Mouse (Mus musculus): ENCODE measurements around the gene Klf16. TPM values are rescaled to one million over a fixed set of nuclear protein-coding genes. Genes with fewer than 3 reads are reported as not detected.

Klf16 gene
- 3.8 TPM for polyA plus RNA-seq (2014; fragmentation: Illumina TruSeq; extraction: RNeasy Lipid Tissue Mini Kit (QIAGEN cat#74804))

DNA sequence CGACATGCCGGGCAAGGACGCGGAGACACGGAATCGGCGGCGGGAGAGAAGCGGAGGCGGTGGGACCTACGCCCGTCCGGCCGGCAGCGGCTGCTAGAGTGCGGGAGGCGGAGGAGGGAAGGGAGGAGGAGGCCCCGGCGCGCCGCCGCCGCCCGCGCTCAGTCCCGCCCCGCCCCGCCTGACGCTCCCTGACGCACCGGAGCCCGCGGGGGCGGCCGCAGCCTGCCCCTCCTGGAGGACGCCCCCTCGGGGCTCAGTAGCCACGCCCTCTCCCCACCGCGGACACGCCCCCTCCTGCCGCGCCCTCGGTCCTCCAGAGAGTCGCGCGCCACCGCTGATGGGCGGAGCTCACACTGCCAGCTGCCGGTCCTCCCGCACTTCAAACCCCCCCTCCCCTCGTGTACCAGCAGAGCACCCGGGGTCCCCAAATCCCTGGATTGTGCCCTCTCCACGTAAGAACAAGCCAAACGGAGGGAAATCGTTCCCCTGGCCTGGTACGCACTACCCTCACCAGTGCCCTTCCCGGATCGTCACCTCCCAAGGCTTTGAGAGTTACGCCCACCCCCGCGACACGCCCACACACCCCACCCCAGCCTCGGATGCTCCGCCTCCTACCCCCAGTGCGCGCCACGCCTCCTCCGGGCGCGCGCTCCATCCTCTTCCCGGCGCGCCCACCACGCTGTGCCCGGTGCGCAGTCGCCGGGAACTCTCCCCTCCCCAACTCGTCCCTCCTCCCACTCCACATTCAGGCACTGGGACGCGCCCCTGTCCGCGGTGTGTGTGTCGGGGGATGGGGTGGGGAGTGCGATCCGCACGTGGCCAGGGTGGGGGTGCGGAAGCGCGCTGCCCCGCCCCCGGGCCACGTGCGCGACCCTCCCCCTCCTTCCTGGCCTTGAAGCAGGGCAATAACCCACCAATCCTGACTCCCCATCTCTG, at the start of gene Klf16:
Klf16 (minus strand) TSS at position 127 of the 936 bp plus-strand sequence.

DNA sequence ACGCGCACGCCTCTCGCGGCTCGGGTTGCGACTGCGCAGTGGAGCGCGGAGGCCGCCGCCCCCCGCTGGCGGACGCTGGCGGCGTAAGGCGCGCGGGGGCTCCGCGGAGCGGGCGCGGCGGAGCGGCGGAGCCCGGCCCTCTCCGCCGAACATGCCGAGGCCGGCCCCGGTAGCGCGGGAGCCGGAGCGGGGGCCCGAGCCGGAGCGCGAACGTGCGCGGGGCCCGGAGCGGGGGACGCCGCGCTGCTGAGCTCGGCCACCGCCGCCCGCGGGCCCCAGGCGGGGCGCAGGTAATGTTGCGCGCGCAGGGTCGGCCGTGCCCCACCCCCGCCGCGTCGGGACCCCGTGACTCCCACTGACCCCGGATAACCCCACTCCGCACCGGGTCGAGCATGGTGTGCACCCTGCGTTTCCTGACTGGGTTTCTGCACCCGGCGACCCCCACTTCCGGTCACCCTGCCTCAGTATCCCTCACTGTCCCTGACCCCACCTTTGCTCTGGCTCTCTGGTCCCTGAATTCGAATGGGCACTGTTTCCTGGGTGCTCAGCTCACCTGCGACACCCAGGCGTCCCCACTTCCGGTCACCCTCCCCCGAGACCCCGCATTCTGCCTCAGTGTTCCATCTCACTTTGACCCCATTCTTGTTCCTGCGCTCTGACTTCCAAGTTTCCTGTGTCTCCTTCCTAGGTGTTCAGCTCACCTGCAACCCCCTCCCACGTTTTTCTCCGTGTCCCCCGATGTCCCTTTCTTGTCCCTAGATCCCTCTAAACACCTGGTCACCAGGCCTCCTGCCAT, 45.7 kb upstream of the Klf16 start, which contains the start of gene Csnk1g2:
Csnk1g2 (plus strand) TSS at position 178 of the 796 bp plus-strand sequence.

DNA sequence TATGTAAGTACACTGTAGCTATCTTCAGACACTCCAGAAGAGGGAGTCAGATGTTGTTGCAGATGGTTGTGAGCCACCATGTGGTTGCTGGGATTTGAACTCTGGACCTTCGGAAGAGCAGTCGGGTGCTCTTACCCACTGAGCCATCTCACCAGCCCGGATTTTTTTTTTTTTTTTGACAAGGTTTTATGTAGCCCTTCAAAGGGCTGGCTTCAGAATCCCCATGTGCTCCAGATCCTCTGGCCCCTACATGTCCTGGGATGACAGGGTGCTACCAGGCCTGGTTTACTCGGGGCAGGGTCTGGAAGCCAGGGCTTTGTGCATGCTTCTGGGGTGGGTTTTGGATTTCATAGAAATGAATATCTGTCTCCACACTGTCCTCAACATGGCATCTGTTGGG, 28.6 kb upstream of the Klf16 start, which contains the start of gene Gm49322:
Gm49322 (plus strand) TSS at position 301 of the 400 bp plus-strand sequence.

DNA sequence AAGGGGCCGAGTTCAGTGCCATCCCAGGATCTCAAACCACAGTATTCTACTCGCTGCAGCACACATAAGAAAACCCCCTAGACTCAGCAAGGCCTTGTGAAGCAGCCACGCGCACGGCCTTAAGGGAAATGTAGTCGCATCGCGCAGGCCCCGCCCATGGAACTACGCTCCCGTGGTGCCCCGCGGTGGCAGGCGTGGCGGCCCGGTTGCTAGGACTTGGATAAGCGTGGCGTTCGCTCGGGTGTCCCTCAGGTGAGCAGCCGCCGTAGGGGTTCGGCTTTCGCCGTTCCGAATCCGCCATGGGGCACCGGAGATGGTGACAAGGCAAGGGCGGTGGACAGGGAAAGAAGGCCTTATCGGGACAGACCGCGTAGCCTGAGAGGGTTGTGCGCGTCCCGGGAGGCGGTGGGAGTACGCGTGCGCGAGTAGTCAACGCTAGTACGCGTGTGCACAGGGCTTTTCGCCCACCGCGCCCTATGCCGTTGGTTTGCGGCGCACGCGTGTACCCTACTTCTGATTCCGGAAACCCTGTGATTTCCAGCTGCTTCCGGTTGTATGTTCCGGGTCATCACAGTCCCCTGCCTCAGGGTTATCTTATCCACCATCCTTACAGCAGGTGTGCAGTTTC, 25.7 kb upstream of the Klf16 start, which contains the start of the genes Scamp4 and Adat3:
Scamp4 (plus strand) TSS at position 175 of the 628 bp plus-strand sequence.
Adat3 (plus strand) TSS at position 183 of the 628 bp plus-strand sequence.

DNA sequence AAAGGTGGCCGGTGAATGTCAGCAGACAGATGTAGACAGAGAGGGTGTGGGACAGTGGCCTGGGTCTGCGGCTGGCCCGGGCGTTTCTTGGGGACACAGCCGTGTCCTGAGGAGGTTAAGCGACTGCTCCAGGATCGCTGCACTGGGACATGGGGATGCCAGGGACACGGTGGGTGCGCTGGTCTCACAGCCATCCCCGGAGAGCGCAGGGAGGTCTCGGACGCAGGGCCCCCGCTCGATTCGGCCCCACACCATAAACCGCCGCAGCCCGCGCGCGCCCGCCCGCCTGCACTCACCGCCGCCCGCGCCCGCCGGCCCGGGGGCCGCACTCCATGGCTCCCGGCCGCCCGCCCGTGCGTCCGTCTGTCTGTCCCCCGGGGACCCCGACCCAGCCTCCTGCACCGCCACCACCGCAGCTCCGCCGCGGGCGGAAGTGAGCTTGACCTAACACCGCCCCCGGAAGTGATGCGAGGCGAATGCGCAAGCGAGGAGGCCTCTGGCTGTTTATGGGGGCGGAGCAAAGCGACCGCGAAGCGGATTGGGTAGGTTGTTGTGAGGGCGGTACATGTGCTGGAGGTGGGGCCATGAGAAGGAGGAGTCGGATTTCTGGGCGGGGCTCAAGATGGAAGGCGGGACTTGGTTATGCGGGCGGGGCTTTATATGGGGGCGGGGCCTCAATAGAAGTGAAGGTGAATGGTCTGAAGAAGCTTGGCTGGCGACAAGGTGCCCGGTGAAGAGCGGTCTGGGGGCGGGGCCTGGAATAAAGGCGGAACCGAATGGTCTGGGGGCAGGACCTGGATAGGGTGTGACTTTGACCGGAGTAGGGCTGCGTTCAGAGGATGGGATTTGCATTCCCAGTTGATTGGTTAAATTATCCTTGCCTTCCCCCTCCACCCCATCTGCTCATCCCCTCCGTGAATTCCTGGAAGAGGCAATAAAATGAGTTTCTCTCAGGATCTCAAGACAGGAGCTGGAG, 13.0 kb upstream of the Klf16 start, which contains the start of gene Abhd17a:
Abhd17a (minus strand) TSS at position 463 of the 976 bp plus-strand sequence.

DNA sequence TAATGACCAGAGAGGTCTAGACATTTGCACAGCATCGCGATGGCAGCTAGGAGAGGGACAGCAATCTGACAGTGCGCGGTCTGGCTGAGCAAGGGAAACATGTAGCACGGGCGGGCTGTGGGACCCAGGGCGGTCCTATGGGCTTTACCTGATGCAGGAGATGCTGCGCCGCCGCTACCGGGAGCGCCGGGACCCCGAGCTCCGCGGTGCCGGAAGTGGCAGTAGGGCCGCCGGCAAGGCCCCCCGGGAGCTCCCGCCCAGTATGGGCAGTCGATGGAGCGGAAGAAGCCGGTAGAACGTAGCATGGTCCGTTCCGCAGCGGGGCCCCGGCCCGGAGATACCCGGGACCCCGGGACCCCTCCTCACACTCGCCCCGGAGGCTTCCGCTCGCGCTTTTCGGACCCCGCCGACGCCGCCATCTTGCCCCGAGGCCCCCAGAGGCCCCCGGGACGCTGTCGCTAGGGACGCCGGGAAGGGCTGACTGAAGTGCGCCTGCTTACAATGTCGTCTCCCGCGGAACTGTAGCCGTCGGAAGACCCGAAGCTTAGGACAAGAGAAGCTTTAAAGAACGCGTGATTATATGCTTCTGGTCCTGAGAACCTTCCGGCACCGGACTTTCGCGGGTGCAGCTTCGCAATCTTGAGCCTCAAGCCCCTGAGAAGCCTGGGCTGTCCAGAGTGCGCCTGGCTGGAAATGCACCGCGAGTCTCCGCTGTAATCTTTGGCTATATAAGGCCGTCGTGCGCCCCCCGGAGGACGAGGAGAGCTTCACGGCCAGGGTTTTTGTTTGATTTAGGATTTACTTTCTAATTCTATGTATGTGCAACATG, 15.8 kb downstream of the Klf16 start, which contains the start of gene Rexo1:
Rexo1 (minus strand) TSS at position 445 of the 829 bp plus-strand sequence.

DNA sequence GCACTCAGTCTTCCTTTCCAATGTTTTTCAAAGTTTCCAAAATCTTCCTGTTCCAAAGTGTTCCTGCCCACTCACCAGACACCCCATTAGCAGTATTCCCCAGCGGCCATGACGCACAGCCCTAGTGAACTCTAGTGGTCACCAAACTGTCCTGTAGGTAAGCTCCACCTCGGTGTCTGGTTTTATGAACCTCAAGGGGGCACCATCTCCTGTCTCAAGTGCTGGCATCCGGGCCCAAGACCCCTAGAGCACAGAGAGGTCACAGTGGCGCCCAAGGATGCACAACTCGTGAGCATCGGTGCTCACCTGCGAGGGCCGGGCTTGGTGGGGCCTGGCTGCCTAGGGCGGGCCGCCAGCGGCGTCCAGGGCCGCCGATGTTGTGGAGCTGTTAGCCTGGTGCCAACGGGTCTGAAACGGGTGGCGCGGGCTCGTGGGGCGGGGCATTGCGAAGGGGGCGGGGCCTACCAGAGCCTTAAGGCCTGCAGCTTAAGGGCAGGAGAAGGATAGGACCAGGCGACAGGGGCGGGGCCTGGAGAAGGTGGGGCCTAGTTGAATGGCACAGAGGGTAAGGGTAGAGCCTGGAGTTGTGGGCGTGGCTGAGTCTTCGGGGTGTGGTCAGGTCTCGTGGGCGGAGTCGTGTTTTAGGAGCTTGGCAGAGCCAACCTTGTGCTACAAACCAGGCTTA, 38.3 kb downstream of the Klf16 start, which contains the start of gene Atp8b3:
Atp8b3 (minus strand) TSS at position 415 of the 685 bp plus-strand sequence.

Other genes with a start within 250 kb of the Klf16 start
- not detected for gene Pcsk4, start 247.8 kb downstream of the Klf16 start, polyA plus RNA-seq (2014; fragmentation: Illumina TruSeq; extraction: RNeasy Lipid Tissue Mini Kit (QIAGEN cat#74804))
- gene Reep6, start 247.4 kb downstream of the Klf16 start, polyA plus RNA-seq (2014; fragmentation: Illumina TruSeq; extraction: RNeasy Lipid Tissue Mini Kit (QIAGEN cat#74804)) = not detected
- gene Adamtsl5, start 228.9 kb downstream of the Klf16 start, polyA plus RNA-seq (2014; fragmentation: Illumina TruSeq; extraction: RNeasy Lipid Tissue Mini Kit (QIAGEN cat#74804)) = not detected
- gene Plk5, start 220.9 kb downstream of the Klf16 start, polyA plus RNA-seq (2014; fragmentation: Illumina TruSeq; extraction: RNeasy Lipid Tissue Mini Kit (QIAGEN cat#74804)) = not detected
- gene Mex3d, start 189.7 kb downstream of the Klf16 start, polyA plus RNA-seq (2014; fragmentation: Illumina TruSeq; extraction: RNeasy Lipid Tissue Mini Kit (QIAGEN cat#74804)) = 29.8 TPM
- gene Mbd3, start 177.8 kb downstream of the Klf16 start, polyA plus RNA-seq (2014; fragmentation: Illumina TruSeq; extraction: RNeasy Lipid Tissue Mini Kit (QIAGEN cat#74804)) = not detected
- gene Uqcr11, start 170.5 kb downstream of the Klf16 start, polyA plus RNA-seq (2014; fragmentation: Illumina TruSeq; extraction: RNeasy Lipid Tissue Mini Kit (QIAGEN cat#74804)) = not detected
- 6.6 TPM for gene Tcf3, start 143.7 kb downstream of the Klf16 start, polyA plus RNA-seq (2014; fragmentation: Illumina TruSeq; extraction: RNeasy Lipid Tissue Mini Kit (QIAGEN cat#74804))
- not detected for gene Onecut3, start 82.5 kb downstream of the Klf16 start, polyA plus RNA-seq (2014; fragmentation: Illumina TruSeq; extraction: RNeasy Lipid Tissue Mini Kit (QIAGEN cat#74804))
- gene Atp8b3, start 38.2 kb downstream of the Klf16 start, polyA plus RNA-seq (2014; fragmentation: Illumina TruSeq; extraction: RNeasy Lipid Tissue Mini Kit (QIAGEN cat#74804)) = not detected
- gene Rexo1, start 15.8 kb downstream of the Klf16 start, polyA plus RNA-seq (2014; fragmentation: Illumina TruSeq; extraction: RNeasy Lipid Tissue Mini Kit (QIAGEN cat#74804)) = 0.77 TPM
- not detected for gene Abhd17a, start 13.0 kb upstream of the Klf16 start, polyA plus RNA-seq (2014; fragmentation: Illumina TruSeq; extraction: RNeasy Lipid Tissue Mini Kit (QIAGEN cat#74804))
- gene Scamp4, start 25.6 kb upstream of the Klf16 start, polyA plus RNA-seq (2014; fragmentation: Illumina TruSeq; extraction: RNeasy Lipid Tissue Mini Kit (QIAGEN cat#74804)) = not detected
- not detected for gene Adat3, start 25.6 kb upstream of the Klf16 start, polyA plus RNA-seq (2014; fragmentation: Illumina TruSeq; extraction: RNeasy Lipid Tissue Mini Kit (QIAGEN cat#74804))
- gene Gm49322, start 28.7 kb upstream of the Klf16 start, polyA plus RNA-seq (2014; fragmentation: Illumina TruSeq; extraction: RNeasy Lipid Tissue Mini Kit (QIAGEN cat#74804)) = not detected
- 0.77 TPM for gene Csnk1g2, start 45.5 kb upstream of the Klf16 start, polyA plus RNA-seq (2014; fragmentation: Illumina TruSeq; extraction: RNeasy Lipid Tissue Mini Kit (QIAGEN cat#74804))
- gene Btbd2, start 79.8 kb upstream of the Klf16 start, polyA plus RNA-seq (2014; fragmentation: Illumina TruSeq; extraction: RNeasy Lipid Tissue Mini Kit (QIAGEN cat#74804)) = 0.51 TPM
- 1.5 TPM for gene Mknk2, start 100.8 kb upstream of the Klf16 start, polyA plus RNA-seq (2014; fragmentation: Illumina TruSeq; extraction: RNeasy Lipid Tissue Mini Kit (QIAGEN cat#74804))
- 3.1 TPM for gene Mob3a, start 124.7 kb upstream of the Klf16 start, polyA plus RNA-seq (2014; fragmentation: Illumina TruSeq; extraction: RNeasy Lipid Tissue Mini Kit (QIAGEN cat#74804))
- gene Izumo4, start 124.9 kb upstream of the Klf16 start, polyA plus RNA-seq (2014; fragmentation: Illumina TruSeq; extraction: RNeasy Lipid Tissue Mini Kit (QIAGEN cat#74804)) = 0.46 TPM
- 8.9 TPM for gene Ap3d1, start 164.9 kb upstream of the Klf16 start, polyA plus RNA-seq (2014; fragmentation: Illumina TruSeq; extraction: RNeasy Lipid Tissue Mini Kit (QIAGEN cat#74804))
- 3.4 TPM for gene Dot1l, start 177.9 kb upstream of the Klf16 start, polyA plus RNA-seq (2014; fragmentation: Illumina TruSeq; extraction: RNeasy Lipid Tissue Mini Kit (QIAGEN cat#74804))
- 6.4 TPM for gene Sf3a2, start 220.9 kb upstream of the Klf16 start, polyA plus RNA-seq (2014; fragmentation: Illumina TruSeq; extraction: RNeasy Lipid Tissue Mini Kit (QIAGEN cat#74804))
- 2.9 TPM for gene Plekhj1, start 221.3 kb upstream of the Klf16 start, polyA plus RNA-seq (2014; fragmentation: Illumina TruSeq; extraction: RNeasy Lipid Tissue Mini Kit (QIAGEN cat#74804))
- not detected for gene Amh, start 227.9 kb upstream of the Klf16 start, polyA plus RNA-seq (2014; fragmentation: Illumina TruSeq; extraction: RNeasy Lipid Tissue Mini Kit (QIAGEN cat#74804))
- not detected for gene Jsrp1, start 236.2 kb upstream of the Klf16 start, polyA plus RNA-seq (2014; fragmentation: Illumina TruSeq; extraction: RNeasy Lipid Tissue Mini Kit (QIAGEN cat#74804))
- 134 TPM for gene Oaz1, start 249.3 kb upstream of the Klf16 start, polyA plus RNA-seq (2014; fragmentation: Illumina TruSeq; extraction: RNeasy Lipid Tissue Mini Kit (QIAGEN cat#74804))

Measured in ovary, adult 10 weeks (tissue).